Mouse (Mus musculus): Measurements from ENCODE around the gene Spag17.

The Spag17 gene

GRCm38 (mm10) chr3:99945171-99945570 lies 60.0 kb downstream of the Spag17 start:
- no peak for TF ChIP-seq GATA4 (IDR thresholded peaks at IDR 0.05; ENCODE audit: insufficient replicate concordance, low read length)

DNA sequence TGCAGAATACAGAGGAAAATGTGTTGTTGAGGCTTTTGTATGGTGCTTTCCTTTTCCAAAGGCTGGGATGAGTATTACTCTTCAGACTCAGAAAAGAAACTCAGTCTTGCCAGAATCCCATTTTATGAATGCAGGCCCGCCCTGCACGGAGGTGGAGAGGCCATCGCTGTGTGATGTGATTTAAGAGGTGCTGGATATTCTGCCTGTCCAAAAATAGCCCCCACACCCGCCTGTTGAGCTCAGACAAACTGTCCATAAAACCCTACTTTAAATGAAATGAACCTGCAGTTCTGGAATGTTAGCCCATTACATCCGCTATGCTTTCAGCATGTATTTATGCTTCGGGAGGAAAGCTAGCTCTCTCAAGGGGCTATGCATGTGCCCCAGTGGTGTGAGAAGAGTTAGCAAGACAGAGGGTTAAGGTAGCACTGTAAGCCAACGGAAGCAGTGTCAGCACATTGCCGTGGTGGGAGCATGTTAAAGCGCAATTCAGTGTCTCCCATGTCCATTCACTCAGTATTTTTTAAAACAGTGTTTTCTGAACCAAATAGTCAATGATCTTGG lies 68.9 kb downstream of the Spag17 start:
- TF ChIP-seq GATA4 (IDR thresholded peaks at IDR 0.05; ENCODE audit: insufficient replicate concordance, low read length): no peak

- no peak for TF ChIP-seq GATA4 (IDR thresholded peaks at IDR 0.05; ENCODE audit: insufficient replicate concordance, low read length)
Measured at GRCm38 (mm10) chr3:99956517-99956916, 71.3 kb downstream of the Spag17 start.

- TF ChIP-seq GATA4 (IDR thresholded peaks at IDR 0.05; ENCODE audit: insufficient replicate concordance, low read length): no peak
Measured at GRCm38 (mm10) chr3:99959805-99960485, 74.7 kb downstream of the Spag17 start.

GRCm38 (mm10) chr3:99964345-99964744 lies 79.1 kb downstream of the Spag17 start:
- no peak for TF ChIP-seq GATA4 (IDR thresholded peaks at IDR 0.05; ENCODE audit: insufficient replicate concordance, low read length)

DNA sequence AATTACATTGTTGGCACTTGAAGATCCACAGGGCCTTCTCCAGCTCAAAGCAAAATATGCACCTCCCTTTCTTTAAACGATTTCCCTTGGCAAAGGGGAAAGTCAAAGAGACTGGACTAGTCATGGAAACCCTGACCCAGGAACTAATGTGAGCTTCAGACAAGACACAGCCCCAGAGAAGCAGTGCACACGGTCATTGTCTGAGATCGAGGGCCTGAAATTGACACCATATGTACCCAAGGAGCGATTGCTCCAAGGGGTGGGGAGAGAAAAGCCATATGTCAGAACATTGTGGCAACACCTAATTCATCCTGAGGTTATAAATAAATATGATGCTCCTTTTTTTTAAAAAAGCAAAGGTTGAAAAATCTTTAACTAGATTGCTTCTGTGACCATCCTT lies 80.7 kb downstream of the Spag17 start:
- TF ChIP-seq GATA4 (IDR thresholded peaks at IDR 0.05; ENCODE audit: insufficient replicate concordance, low read length): no peak

GRCm38 (mm10) chr3:99966285-99966684 lies 81.1 kb downstream of the Spag17 start:
- TF ChIP-seq GATA4 (IDR thresholded peaks at IDR 0.05; ENCODE audit: insufficient replicate concordance, low read length): no peak

DNA sequence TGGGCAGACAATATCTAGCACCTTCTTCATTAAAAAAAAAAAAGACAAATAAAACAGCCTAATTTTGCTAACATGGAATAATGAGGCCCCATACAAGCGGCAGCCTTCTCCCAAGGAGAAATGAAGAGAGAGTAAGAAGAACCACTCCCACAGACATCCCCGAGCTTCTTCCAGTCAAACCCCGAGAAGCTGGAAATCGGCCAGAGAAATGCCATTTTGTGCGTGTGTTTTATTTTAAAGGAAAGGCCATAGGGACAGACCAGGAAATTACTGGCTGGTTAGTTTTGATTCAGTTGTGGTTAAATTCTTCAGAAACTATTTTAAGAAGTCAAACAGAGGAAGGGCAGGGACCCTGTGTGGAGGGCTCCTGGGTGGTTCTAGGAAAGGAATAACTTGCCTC lies 85.6 kb downstream of the Spag17 start:
- TF ChIP-seq GATA4 (IDR thresholded peaks at IDR 0.05; ENCODE audit: insufficient replicate concordance, low read length): no peak

DNA sequence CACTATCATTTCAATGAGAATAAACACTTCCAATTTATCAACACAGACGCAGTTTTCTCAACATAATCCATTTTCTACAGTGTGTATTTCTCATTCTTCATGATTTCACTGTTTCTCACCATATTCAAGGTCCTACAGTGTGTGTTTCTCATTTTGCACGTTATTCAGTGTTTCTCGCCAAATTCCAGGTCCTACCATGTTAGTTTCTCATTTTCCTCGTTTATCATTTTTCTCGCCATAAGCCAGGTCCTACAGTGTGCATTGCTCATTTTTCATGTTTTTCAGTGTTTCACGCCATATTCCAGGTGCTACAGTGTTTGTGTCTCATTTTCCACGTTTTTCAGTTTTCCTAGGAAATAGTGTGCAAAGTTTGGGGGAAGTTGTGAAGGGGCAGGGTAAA lies 95.8 kb downstream of the Spag17 start:
- no peak for TF ChIP-seq GATA4 (IDR thresholded peaks at IDR 0.05; ENCODE audit: insufficient replicate concordance, low read length)

- TF ChIP-seq GATA4 (IDR thresholded peaks at IDR 0.05; ENCODE audit: insufficient replicate concordance, low read length): no peak
Measured at GRCm38 (mm10) chr3:100004676-100005075, 119.5 kb downstream of the Spag17 start.

GRCm38 (mm10) chr3:100009807-100010206 lies 124.6 kb downstream of the Spag17 start:
- no peak for TF ChIP-seq GATA4 (IDR thresholded peaks at IDR 0.05; ENCODE audit: insufficient replicate concordance, low read length)

DNA sequence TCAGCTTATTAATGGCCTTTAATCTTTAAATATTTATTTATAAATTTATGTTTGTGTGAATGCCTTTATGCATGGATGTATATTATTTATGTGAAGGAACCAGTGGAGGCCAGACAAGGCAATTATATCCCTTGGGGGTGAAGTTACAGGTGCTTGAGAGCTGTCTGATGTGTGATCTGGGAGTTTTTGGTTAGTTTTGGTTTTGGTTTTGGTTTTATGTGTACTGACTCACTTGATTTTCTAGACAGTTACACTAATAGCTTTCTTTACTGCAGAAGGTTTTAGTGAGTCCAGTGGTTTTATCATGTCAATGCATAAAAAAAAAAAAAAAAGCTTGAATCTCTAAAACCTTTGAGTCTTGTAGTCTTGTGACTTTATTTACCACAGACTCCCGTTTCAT lies 128.9 kb downstream of the Spag17 start:
- TF ChIP-seq GATA4 (IDR thresholded peaks at IDR 0.05; ENCODE audit: insufficient replicate concordance, low read length): no peak

DNA sequence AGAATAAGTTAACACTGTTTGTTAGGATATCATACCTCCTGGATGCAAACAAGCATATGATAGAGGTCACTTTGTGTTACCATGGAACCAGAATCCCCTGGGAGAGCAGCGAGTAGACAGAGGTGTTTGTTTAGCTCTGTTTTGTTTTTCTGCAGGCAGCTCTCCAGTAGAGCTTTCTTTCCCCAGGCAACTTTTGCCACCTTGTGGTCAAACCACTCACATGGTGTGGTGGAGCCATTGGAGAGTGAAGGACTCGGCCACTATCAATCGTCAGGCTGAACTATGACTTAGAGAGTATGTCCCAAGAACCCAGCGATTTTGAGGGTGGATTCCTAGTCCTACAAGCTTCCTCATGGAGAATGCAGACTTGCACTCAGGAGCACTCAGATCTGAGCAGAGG lies 146.1 kb downstream of the Spag17 start:
- no peak for TF ChIP-seq GATA4 (IDR thresholded peaks at IDR 0.05; ENCODE audit: insufficient replicate concordance, low read length)

- TF ChIP-seq GATA4 (IDR thresholded peaks at IDR 0.05; ENCODE audit: insufficient replicate concordance, low read length): no peak
Measured at GRCm38 (mm10) chr3:100032969-100033368, 147.8 kb downstream of the Spag17 start.

DNA sequence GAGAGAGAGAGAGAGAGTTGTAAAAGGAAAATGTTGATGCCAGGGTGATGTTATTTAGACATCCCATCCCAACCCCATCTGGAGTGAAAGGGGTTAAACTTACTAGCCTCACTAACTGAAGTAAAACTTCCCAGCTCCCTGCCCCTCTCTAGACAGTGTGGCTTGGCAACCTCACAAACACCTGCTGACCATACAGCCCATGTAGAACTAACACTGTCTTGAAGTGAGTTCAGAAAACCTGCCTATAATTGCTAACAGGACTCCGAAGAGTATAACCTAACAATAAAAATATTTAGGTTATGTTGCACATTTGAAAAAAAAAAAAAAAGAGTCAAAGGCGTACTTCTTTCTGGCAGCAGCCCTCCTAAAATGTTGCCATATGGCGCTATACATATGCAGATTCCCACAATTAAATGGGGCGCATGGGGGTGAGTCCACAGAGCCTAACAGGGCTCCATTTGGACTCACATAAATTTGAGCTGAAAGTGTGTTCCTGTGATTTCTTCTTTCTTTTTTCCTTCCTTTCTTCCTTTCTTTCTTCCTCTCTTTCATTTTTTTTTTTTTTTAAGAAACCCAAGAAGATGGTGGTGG lies 149.3 kb downstream of the Spag17 start:
- no peak for TF ChIP-seq GATA4 (IDR thresholded peaks at IDR 0.05; ENCODE audit: insufficient replicate concordance, low read length)

DNA sequence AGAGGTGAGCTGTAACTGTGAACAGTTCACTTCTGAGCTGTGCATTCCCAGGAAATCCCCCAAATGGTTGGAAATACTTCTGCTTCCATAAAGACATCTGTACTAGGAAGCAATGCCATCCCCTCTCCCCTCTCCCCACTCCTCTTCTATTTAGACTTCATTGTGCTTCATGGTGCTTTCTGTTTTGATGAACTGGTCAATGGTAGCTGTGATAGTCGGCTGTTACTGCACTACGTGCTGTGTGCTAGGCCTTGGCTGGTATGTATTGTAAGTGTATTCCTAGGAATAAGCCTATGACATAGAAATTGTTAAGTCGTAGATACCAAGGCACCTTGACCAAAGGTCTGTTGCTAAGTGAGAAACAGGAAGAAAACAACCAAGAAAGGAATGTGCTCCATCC lies 149.9 kb downstream of the Spag17 start:
- TF ChIP-seq GATA4 (IDR thresholded peaks at IDR 0.05; ENCODE audit: insufficient replicate concordance, low read length): no peak

GRCm38 (mm10) chr3:100036846-100037245 lies 151.6 kb downstream of the Spag17 start:
- no peak for TF ChIP-seq GATA4 (IDR thresholded peaks at IDR 0.05; ENCODE audit: insufficient replicate concordance, low read length)
